ENCODE assay signal across 25 mouse cellular contexts in the genomic region with DNA sequence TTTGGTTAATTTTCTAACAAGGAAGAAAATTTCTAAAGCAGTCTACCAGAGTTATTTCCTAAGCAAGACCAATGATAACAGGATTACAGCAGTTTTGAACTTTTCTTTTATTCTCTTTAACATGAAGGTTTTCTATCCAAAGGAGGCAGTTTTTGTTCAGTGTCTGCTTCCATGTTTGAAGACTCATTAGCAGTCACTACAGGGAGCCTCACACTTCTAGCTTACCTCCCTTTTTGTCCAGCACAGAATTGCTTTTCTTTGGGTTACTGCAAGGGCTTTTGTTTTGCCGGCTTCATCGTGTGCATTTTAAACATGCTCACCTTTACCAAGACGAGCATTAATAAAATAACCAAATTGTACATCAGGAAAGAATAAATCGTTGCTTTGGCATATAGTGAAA.
A peak's percentile ranks its signal among the peaks of the same experiment; 100 is the strongest.
DNase-seq lines count a peak whose midpoint lies in the region; ATAC-seq and TF ChIP-seq lines count a peak whose summit lies in the region.
"Had no signal": no experiment of that assay in that cellular context is flagged by ENCODE, and none has a peak within 500 bp of the region (broad histone marks: within the 10 kb centered on the region; RNA-seq: fewer than 3 reads in every experiment).

No protein-coding gene starts in this region.

- no peaks in the 10 kb centered on the region for H3K36me3 ChIP-seq in forebrain, embryonic 12.5 days (replicated peaks)
- H3K36me3 ChIP-seq in forebrain, embryonic 11.5 days (ENCODE audit: control insufficient read depth, insufficient read depth, low read length) = no peaks in the 10 kb centered on the region
- no peaks in the 10 kb centered on the region for H3K36me3 ChIP-seq in forebrain, embryonic 15.5 days
- H3K36me3 ChIP-seq in forebrain, embryonic 10.5 days (replicated peaks) = no peaks in the 10 kb centered on the region
- no peaks in the 10 kb centered on the region for H3K36me3 ChIP-seq in midbrain, embryonic 12.5 days
- no peaks in the 10 kb centered on the region for H3K36me3 ChIP-seq in midbrain, postnatal 0 days (ENCODE audit: insufficient read depth, low read length)
- H3K36me3 ChIP-seq: embryonic facial prominence, embryonic 12.5 days; embryonic facial prominence, embryonic 15.5 days; heart, embryonic 10.5 days; heart, embryonic 13.5 days; hindbrain, embryonic 12.5 days had no signal

- H3K4me1 ChIP-seq in forebrain, embryonic 12.5 days = peaks cover 29% of the 10 kb centered on the region
- peaks cover 5% of the 10 kb centered on the region; the same call in 1 of the 2 replicates for H3K4me1 ChIP-seq in forebrain, embryonic 11.5 days (replicated peaks; ENCODE audit: control insufficient read depth, insufficient read depth, low read length)
- peaks cover 40% of the 10 kb centered on the region for H3K4me1 ChIP-seq in forebrain, embryonic 15.5 days
- peaks cover 42% of the 10 kb centered on the region for H3K4me1 ChIP-seq in forebrain, embryonic 10.5 days
- H3K4me1 ChIP-seq in midbrain, embryonic 12.5 days = peaks cover 26% of the 10 kb centered on the region
- H3K4me1 ChIP-seq in midbrain, postnatal 0 days (ENCODE audit: insufficient read depth, low read length) = no peaks in the 10 kb centered on the region
- H3K4me1 ChIP-seq: embryonic facial prominence, embryonic 15.5 days; heart, embryonic 10.5 days; heart, embryonic 13.5 days had no signal

- peak; percentile 58; the same call in 1 of the 2 replicates for ATAC-seq in forebrain, embryonic 12.5 days (ENCODE audit: low FRiP score)
- no peak for ATAC-seq in forebrain, embryonic 11.5 days (replicated peaks; ENCODE audit: low FRiP score)
- no peak for ATAC-seq in forebrain, embryonic 15.5 days (replicated peaks)
- 0 out of 2 replicates have a peak, but pooled peaks have one; percentile 44 for ATAC-seq in midbrain, embryonic 12.5 days (ENCODE audit: low FRiP score, low read depth)
- ATAC-seq in midbrain, postnatal 0 days (ENCODE audit: low FRiP score) = no peak
- ATAC-seq: intestine, postnatal 0 days; Patski had no signal

- no peak for TF ChIP-seq POLR2A in brain, embryonic 14.5 days (IDR thresholded peaks at IDR 0.05; ENCODE audit: borderline replicate concordance, extremely low read depth, insufficient read depth, insufficient read length, poor library complexity, severe bottlenecking)

- no peaks in the 10 kb centered on the region for H3K27me3 ChIP-seq in forebrain, embryonic 12.5 days
- no peaks in the 10 kb centered on the region for H3K27me3 ChIP-seq in forebrain, embryonic 11.5 days (ENCODE audit: control insufficient read depth, insufficient read depth, low read length)
- no peaks in the 10 kb centered on the region for H3K27me3 ChIP-seq in forebrain, embryonic 15.5 days
- H3K27me3 ChIP-seq in forebrain, embryonic 10.5 days (ENCODE audit: poor library complexity, severe bottlenecking) = no peaks in the 10 kb centered on the region
- H3K27me3 ChIP-seq in midbrain, embryonic 12.5 days = peaks cover 5% of the 10 kb centered on the region
- H3K27me3 ChIP-seq in midbrain, postnatal 0 days (ENCODE audit: insufficient read depth, low read length) = no peaks in the 10 kb centered on the region
- H3K27me3 ChIP-seq: embryonic facial prominence, embryonic 12.5 days; embryonic facial prominence, embryonic 15.5 days; heart, embryonic 13.5 days; hindbrain, embryonic 12.5 days; Patski had no signal

- H3K9me3 ChIP-seq in forebrain, embryonic 12.5 days = no peaks in the 10 kb centered on the region
- no peaks in the 10 kb centered on the region for H3K9me3 ChIP-seq in forebrain, embryonic 11.5 days (ENCODE audit: control insufficient read depth, low read length)
- no peaks in the 10 kb centered on the region for H3K9me3 ChIP-seq in forebrain, embryonic 15.5 days
- no peaks in the 10 kb centered on the region for H3K9me3 ChIP-seq in forebrain, embryonic 10.5 days
- H3K9me3 ChIP-seq in midbrain, embryonic 12.5 days = no peaks in the 10 kb centered on the region
- no peaks in the 10 kb centered on the region for H3K9me3 ChIP-seq in midbrain, postnatal 0 days (ENCODE audit: low read length)
- H3K9me3 ChIP-seq: embryonic facial prominence, embryonic 12.5 days; embryonic facial prominence, embryonic 15.5 days; heart, embryonic 10.5 days; heart, embryonic 13.5 days; hindbrain, embryonic 12.5 days had no signal

- 12% methylated on average over 4 of the region's 4 CpGs for WGBS in forebrain, embryonic 12.5 days
- WGBS in forebrain, embryonic 11.5 days = 24% methylated on average over 4 of the region's 4 CpGs
- WGBS in forebrain, embryonic 15.5 days = 6% methylated on average over 4 of the region's 4 CpGs
- 30% methylated on average over 4 of the region's 4 CpGs for WGBS in forebrain, embryonic 10.5 days
- WGBS in midbrain, embryonic 12.5 days = 22% methylated on average over 4 of the region's 4 CpGs
- WGBS in midbrain, postnatal 0 days = 19% methylated on average over 4 of the region's 4 CpGs

- H3K4me2 ChIP-seq in forebrain, embryonic 12.5 days = 0 out of 2 replicates have a peak overlapping the region, but pooled peaks have one; percentile 13
- H3K4me2 ChIP-seq in forebrain, embryonic 11.5 days (ENCODE audit: low read depth, low read length, severe bottlenecking) = no peak overlapping the region
- H3K4me2 ChIP-seq in forebrain, embryonic 15.5 days (replicated peaks) = no peak overlapping the region
- no peak overlapping the region for H3K4me2 ChIP-seq in midbrain, embryonic 12.5 days (replicated peaks)
- no peak overlapping the region for H3K4me2 ChIP-seq in midbrain, postnatal 0 days (ENCODE audit: low read depth, low read length, poor library complexity, severe bottlenecking)
- H3K4me2 ChIP-seq: embryonic facial prominence, embryonic 12.5 days; embryonic facial prominence, embryonic 15.5 days; heart, embryonic 13.5 days; hindbrain, embryonic 12.5 days had no signal

- no peak overlapping the region for H3K9ac ChIP-seq in forebrain, embryonic 12.5 days
- no peak overlapping the region for H3K9ac ChIP-seq in forebrain, embryonic 11.5 days (ENCODE audit: low read length)
- H3K9ac ChIP-seq in forebrain, embryonic 15.5 days (replicated peaks) = no peak overlapping the region
- H3K9ac ChIP-seq in midbrain, embryonic 12.5 days (replicated peaks) = no peak overlapping the region
- H3K9ac ChIP-seq in midbrain, postnatal 0 days (replicated peaks; ENCODE audit: low read length, poor library complexity, severe bottlenecking) = no peak overlapping the region
- H3K9ac ChIP-seq: embryonic facial prominence, embryonic 12.5 days; embryonic facial prominence, embryonic 15.5 days; heart, embryonic 13.5 days; hindbrain, embryonic 12.5 days had no signal

- DNase-seq in forebrain, embryonic 11.5 days (ENCODE audit: low spot score) = no peak
- no peak for DNase-seq in forebrain, embryonic 10.5 days (ENCODE audit: extremely low spot score, low spot score)
- no peak for DNase-seq in midbrain, postnatal 0 days (ENCODE audit: low spot score)
- DNase-seq in brain, embryonic 14.5 days (ENCODE audit: low read depth) = peak; percentile 73
- DNase-seq: adrenal gland, postnatal 10 days; adrenal gland, postnatal 36 days; cerebellum, adult 11 months; cerebellum, adult 2 months; cerebellum, adult 9-11 months; cerebellum, postnatal 25 days; gastrocnemius, postnatal 10 days; gastrocnemius, postnatal 36 days; heart, adult 2 months; heart, postnatal 14 days; heart, postnatal 4 days had no signal

- TF ChIP-seq CTCF in midbrain, postnatal 0 days (IDR thresholded peaks at IDR 0.05) = no peak
- no peak for TF ChIP-seq CTCF in brain, embryonic 14.5 days (IDR thresholded peaks at IDR 0.05; ENCODE audit: borderline replicate concordance, extremely low read depth, insufficient read depth, insufficient read length)

- no peak overlapping the region for H3K4me3 ChIP-seq in forebrain, embryonic 12.5 days (replicated peaks)
- no peak overlapping the region for H3K4me3 ChIP-seq in forebrain, embryonic 11.5 days (ENCODE audit: low read depth, low read length)
- no peak overlapping the region for H3K4me3 ChIP-seq in forebrain, embryonic 15.5 days
- no peak overlapping the region for H3K4me3 ChIP-seq in forebrain, embryonic 10.5 days
- no peak overlapping the region for H3K4me3 ChIP-seq in midbrain, embryonic 12.5 days
- H3K4me3 ChIP-seq in midbrain, postnatal 0 days (ENCODE audit: low read depth, low read length) = no peak overlapping the region
- H3K4me3 ChIP-seq: embryonic facial prominence, embryonic 12.5 days; embryonic facial prominence, embryonic 15.5 days; heart, adult 2 months; heart, embryonic 10.5 days; heart, embryonic 13.5 days; hindbrain, embryonic 12.5 days had no signal

- H3K27ac ChIP-seq in forebrain, embryonic 12.5 days = peak overlapping the region; percentile 44
- no peak overlapping the region for H3K27ac ChIP-seq in forebrain, embryonic 11.5 days (ENCODE audit: low read depth, low read length)
- H3K27ac ChIP-seq in forebrain, embryonic 15.5 days (replicated peaks) = 0 out of 2 replicates have a peak overlapping the region, but pooled peaks have one; percentile 9
- H3K27ac ChIP-seq in forebrain, embryonic 10.5 days = no peak overlapping the region; the same call in 1 of the 2 replicates
- H3K27ac ChIP-seq in midbrain, embryonic 12.5 days (replicated peaks) = no peak overlapping the region
- H3K27ac ChIP-seq in midbrain, postnatal 0 days (ENCODE audit: low read depth, low read length) = no peak overlapping the region
- H3K27ac ChIP-seq: embryonic facial prominence, embryonic 12.5 days; embryonic facial prominence, embryonic 15.5 days; heart, adult 2 months; heart, embryonic 10.5 days; heart, embryonic 13.5 days; hindbrain, embryonic 12.5 days had no signal

Comparison
In these comparisons a context has a peak if more than half of its experiments do, and no peak if none do; other contexts are left out.
1. ATAC-seq: peak in forebrain, embryonic 12.5 days (single experiment) and midbrain, embryonic 12.5 days (single experiment); none in forebrain, embryonic 11.5 days (single experiment), forebrain, embryonic 15.5 days (single experiment) and midbrain, postnatal 0 days (single experiment).
2. H3K27ac ChIP-seq: peak in forebrain, embryonic 12.5 days (single experiment) and forebrain, embryonic 15.5 days (single experiment); none in forebrain, embryonic 11.5 days (single experiment), forebrain, embryonic 10.5 days (single experiment), midbrain, embryonic 12.5 days (single experiment) and midbrain, postnatal 0 days (single experiment).